Mouse (Mus musculus) adrenal gland, postnatal 10 days (tissue): ENCODE data around the gene Ddx42. TPM values are rescaled to one million over a fixed set of nuclear protein-coding genes. Genes with fewer than 3 reads are reported as not detected.
"Not testable (repeated sequence)": the region's sequence is repeated elsewhere in the genome, so short reads cannot be mapped to it uniquely, and the experiment has no call there.

Experiments
- DNase-seq: peaks from one replicate; pipeline ENCODE4 v3.0.0; 2021; ENCODE audit warnings: mixed read lengths
- total RNA-seq, 2 experiments: library from RNA; stranded (reverse); gene quantifications; 2 replicates each; pipeline ENCODE4 v1.2.3; 2021

Ddx42 gene
- total RNA-seq, 2 experiments from 2014 or later, result 49.0 to 54.0 TPM

DNA sequence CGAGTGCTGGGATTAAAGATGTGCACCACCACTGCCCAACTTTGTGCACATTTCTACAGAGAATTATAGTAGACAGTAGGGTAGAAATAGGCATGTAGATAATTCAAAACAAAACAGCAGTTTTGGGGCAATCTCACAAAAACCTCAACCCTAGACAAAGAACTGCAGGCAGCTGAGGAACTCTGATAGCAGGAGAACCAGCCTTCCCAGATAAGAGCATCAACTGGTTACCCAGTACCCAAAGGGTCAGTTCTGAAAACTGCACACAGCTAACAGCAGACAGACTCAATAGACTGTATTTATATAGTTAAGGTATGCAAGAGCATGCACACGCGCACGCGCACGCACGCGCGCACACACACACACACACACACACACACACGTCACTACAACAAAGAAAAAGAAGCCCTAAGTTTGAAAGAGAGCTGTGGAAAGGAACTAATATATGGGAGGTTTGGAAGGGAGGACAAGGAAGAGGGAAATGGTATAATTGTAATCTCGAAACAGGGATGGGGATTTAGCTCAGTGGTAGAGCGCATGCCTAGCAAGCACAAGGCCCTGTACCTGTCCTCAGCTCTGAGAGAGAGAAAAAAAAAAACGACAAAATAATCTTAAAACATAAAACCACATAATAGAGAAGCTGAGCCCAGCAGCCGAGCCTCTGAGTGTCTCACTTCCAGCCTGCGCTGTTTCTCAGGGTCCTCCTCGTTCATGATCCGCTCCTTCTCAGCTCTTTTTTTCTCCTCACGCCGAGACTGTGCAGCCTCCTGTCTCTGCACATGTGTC lies 15.2 kb upstream of the Ddx42 start:
- no peak for DNase-seq

DNA sequence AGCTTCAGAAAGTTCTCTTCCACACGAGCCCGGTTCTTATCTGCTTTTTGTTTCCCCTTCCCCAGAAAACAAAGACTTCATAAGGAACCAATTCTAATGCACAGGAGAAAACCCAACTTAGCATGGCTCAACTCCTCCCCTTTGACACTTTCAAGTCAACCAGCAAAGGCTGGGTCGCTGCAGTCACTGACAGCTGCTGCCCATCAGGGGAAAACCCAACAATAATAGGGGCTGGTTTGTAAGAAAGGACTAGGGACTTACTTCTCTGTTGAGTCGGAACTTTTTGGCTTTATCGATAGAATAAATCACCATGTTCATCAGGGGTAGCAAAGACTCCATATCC lies 14.6 kb upstream of the Ddx42 start, which contains the start of gene Strada:
Gene Strada, minus strand, starts transcription at position 46 of the 343 bp plus-strand sequence.
- DNase-seq, result no peak

DNA sequence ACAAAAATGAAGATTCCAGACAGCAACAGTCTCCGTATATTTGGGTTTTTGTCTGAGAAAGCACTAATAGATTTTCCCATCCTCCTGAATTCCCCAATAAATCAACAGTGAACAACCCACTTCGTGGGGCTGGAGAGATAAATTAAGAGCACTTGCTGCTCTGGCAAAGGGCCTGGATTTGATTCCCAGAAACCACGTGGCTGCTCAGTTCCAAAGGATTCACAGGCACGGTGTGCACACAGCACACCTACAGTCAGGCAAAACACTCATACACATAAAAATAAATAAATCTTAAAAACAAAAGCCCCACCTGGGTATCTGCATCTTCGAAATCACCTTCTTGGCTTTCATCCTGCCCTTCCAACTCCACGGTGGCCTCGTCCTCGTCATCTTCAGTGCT lies 4.0 kb upstream of the Ddx42 start:
- DNase-seq, result no peak

DNA sequence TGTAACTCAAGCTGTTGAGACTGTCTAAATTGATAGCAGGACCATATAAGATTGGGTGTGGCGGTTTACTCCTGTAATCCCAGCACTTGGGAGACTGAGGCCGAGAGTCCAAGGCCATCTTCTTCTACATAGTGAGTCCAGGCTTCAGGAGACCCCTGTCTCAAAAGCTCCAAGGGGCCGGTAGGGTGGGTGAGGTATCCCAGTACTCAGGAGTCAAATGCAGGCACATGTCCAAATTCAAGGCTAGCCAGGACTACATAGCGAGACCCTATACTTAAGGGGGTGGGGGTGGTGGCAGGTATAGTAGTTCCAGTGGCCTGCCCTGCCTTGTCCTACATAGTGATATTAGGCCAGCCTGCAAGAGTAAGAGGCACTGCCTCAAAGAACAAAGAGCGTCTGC lies 1.9 kb upstream of the Ddx42 start:
- no peak for DNase-seq

DNA sequence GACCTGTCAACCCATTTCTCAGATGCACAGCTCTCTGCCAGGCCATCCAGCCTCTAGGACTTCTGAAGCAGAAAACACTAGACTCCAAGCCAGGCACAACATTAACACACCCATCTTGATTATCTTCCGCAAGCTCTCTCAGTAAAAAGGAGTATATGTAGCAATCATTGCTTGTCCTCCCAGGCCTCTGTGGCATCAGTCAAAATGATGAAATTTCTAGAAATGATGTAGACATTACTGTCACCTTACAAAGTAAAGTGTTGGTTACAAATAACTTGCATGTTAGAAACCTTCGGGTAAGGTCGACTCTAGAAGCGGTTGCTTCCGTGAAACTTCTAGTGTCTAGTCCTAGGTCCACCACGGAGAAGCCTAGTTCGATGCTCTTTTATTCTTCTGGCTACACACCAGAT lies 1.3 kb upstream of the Ddx42 start:
- DNase-seq, result no peak

DNA sequence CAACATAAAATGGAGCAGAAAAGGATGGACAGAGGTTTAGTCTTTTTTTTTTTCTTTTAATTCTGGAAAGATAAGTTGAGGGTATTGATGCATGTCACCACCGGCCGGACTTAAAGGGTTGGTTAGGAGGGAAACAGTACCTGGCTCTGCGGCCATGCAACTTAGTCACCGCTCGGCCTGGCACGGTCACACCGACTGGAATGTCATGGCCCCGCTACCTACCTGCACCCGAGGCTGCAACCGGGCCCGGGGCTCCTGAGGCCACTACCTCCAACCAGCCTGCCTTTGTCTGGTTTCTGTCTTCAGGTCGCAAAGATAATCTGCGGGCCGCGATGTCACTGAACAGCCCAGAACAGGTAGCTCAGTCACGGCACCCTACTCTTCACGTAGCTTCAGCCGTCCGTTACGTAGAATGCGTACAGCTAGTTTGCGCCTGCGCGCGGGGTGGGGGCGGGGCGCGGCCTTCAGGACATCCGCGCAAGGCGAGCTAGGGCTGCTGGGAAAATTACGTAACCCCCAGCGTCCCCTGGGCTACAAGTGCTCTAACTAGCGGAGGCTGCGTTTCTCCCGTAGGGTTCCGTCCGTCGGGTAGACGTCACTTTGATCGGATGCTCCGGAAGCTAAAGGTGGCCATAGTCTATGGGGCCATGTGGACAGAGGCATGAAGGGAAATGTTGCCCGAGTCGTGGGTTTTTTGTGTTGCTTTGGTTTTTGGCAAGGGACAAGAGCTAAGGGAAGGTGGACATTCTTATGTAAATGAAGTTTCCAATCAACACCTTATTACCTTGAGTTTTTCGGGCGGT lies 598 bp upstream of the Ddx42 start, which contains the start of gene Ccdc47:
Gene Ccdc47, minus strand, starts transcription at position 418 of the 803 bp plus-strand sequence.
- peak; percentile 96 for DNase-seq

DNA sequence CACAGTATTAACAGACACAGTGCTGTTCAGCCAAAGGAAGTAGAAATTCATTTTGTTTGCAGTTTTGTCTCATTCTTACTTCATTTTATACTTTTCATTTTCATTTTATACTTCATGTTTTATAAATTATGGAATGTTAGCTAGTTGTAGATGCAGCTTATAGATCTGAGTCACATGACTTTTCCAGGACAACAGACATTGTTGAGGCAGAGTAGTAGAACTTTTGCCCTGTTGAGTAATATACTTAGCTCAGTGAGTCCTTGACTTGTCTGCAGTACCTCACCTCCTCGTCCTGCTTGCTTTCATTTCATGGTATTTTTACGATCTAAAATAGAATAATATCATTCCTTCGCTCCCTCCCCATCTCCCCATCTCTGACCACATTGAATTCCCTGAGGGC lies 3.9 kb downstream of the Ddx42 start:
- DNase-seq, result no peak

DNA sequence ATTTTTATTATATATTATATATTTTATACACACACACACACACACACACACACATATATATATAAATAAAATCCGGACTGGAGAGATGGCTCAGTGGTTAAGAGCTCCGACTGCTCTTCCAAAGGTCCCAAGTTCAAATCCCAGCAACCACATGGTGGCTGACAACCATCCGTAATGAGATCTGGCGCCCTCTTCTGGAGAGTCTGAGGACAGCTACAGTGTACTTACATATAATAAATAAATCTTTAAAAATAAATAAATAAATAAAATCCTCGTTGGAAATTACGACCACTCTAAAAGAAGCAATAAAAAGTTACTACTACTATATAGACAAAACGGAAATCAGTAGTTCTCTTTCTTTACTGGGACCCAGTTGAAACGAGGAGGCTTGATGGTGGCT lies 17.3 kb downstream of the Ddx42 start:
- DNase-seq, result not testable (repeated sequence)

DNA sequence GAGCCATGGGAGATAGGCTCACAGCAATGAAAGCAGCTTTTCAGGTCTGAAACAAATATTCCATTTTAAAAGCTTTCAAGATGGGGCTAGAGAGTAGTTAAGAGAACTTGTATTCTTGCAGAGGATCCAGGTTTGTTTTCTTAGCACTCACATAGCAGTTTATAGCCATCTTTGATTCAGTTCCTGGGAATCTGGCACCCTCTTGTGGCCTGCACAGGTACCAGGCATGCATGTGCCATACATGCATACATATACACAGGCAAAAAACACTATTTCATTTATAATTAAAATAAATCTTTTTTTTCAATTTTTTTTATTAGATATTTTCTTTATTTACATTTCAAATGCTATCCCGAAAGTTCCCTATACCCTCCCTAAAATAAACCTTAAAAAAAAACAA lies 30.1 kb downstream of the Ddx42 start:
- peak; percentile 6 for DNase-seq

DNA sequence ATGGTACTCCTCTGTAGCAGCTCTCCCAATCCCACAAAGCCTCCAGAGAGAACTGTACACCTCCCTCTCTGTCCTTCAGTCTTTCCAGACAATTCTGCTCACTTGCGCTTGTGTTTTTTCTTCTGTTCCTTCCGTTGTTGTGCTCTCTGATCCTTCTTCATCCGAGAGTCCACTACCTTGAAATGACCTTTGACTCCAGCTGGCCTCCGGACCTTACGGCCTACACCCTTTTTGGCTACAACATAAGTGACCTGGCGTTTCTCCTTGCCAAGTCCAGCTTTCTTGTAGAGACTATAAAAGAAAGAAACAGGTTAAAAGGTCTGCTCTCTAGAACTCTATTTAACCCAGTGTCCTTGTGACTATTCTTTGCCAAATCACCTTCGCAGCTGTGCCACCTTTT lies 32.6 kb downstream of the Ddx42 start:
- peak; percentile 21 for DNase-seq

DNA sequence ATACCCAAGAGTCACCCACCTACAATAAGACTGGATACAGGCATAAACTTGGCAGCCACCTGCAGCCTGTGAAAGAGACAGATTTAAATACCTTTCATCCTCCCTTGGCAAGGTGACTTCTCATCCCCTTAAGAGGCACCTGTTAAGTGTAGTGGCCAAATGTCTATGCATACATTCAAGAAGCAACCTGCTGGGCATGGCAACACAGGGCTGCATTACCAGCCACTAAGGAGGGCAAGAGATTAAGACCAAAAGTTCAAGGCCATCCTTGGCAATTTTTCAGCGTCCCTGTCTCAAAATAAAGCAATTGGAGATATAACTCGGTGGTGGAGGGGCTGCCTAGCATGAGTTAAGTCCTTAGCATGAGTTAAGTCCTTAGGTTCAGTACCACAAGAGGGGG lies 38.0 kb downstream of the Ddx42 start:
- DNase-seq, result peak; percentile 15

DNA sequence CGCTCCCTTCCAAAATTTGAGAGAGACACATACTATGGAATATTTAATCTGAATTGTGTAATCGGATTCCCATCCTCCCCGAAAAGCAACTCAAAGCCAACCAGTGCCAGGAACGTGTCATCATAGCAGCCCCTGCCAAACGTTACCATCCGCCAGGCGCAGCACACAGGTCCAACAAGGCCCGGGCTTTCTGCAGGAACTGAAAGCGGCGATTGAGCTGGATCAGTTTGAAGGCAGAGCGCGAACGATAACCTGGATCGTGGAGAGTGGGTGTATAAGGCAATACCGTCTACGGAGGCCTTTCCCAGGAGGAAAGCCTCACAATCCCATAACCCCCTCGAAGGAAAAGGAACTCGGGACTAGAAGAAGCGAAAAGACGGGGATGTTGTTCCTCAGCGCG lies 38.4 kb downstream of the Ddx42 start:
- peak; percentile 52 for DNase-seq

DNA sequence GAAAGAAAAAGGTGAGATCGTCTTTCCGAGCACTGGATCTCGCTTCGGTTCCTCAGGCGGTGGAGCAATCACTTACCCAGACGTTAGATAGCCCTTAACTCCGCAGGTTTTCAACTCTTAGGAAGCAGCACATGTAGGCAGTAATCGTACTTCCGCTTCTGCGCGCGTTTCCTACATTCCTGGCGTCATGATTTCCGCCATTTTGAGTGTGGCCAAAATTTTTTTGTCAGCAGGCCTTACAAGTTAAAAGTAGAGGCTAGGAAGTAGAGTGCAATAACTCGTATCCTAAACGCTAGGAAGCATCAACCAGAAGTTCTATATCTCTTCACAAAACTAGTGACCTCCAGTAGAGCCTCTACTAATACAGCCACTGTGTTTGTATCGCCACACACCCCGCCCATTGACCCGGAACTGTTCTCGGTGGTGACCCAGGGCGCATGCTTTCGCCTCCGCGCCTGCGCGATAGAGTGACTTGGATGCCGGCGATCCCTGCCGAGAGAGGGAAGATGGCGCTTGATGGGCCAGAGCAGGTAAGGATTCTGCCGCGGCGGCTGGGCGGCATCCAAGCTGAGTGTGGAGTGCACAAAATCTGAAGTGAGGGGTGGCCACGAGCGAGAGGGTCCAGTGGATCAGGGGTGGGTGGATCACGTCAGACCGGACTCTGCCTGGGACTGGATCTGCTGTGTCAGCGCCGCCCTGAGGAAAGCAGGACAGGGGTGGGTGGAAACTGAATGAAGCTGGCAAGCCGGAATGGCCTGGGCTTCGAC lies 39.1 kb downstream of the Ddx42 start, which contains the start of the genes Ftsj3 and Psmc5:
Gene Ftsj3, minus strand, starts transcription at position 395 of the 767 bp plus-strand sequence.
Gene Psmc5, plus strand, starts transcription at position 470 of the 767 bp plus-strand sequence.
- DNase-seq, result peak; percentile 99

DNA sequence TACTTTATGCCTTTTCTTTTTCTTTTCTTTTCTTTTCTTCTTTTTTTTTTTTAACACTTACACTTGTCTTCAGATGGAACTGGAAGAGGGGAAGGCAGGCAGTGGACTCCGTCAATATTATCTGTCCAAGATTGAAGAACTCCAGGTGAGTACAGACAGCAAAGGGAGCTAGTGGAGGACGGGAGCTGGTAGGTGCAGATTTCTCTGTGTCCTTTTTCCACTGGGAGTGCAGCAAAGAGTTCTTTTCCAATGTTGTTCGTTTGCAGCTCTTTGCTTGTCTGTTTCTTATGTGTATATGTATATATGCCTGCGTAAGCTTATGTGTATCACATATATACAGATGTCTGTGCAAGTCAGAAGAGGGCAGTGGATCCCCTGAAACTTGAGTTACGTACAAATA lies 40.0 kb downstream of the Ddx42 start:
- no peak for DNase-seq

DNA sequence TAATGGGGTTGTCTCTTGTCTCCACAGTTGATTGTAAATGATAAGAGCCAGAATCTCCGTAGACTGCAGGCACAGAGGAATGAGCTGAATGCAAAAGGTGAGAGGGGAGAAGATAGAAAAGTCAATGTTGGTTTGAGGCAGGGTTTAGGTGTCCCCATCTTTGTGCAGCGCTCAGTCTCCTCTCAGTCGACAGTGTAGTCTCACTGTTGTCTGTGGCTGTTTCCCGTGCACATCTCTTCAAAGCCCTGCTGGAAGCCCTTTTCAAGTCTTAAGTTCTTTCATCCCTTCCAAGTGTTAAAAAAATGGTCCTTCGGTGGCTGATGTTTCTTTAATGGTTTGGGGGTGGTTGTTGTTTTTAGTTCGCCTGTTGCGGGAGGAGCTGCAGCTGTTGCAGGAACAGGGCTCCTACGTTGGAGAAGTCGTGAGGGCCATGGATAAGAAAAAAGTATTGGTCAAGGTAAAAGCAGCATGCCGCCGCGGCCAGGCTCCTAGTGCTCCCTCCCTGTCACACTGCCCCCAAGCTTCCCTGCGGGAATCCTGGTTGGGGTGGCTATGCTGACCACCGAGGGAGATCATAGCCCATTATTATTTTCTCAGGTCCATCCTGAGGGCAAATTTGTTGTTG lies 44.2 kb downstream of the Ddx42 start:
- no peak for DNase-seq

DNA sequence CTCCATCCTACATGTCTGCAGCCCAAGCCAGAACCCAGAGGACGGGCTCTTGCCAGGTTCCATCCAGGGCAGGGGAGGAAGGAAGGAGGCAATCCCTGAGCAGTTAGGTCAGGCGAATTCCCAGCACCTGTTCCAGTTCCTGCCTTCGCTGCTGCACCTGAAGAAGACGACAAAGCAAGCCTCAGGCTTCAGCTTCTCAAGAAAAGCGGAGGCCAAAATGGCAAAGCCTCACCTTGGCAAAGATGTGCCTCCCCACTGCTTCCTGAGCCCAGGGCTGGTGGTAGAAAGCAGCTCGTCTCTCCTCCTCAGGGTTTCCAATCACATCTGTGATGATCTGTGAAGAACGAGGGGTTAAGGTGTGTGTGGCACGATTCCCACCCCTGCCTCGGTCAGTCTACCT lies 47.2 kb downstream of the Ddx42 start:
- no peak for DNase-seq

DNA sequence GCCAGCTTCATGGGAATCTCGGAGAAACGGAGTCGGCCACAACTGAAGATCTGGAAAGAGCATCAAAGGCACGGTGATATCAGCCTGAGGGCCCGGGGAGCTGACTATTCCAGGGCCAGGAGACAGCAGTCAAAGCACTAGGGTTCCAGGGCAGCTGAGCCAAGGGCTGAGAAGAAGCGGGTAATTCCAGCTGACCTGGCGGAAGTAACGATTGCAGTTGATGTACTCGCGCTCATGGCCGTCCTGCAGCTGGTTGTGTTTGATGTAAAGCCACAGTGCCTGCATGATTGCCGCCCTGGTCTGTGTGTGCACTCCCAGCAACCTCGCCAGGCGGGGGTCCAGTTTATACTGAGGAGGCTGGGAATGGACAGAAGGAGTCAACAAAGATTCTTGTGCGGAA lies 48.3 kb downstream of the Ddx42 start:
- DNase-seq, result no peak

DNA sequence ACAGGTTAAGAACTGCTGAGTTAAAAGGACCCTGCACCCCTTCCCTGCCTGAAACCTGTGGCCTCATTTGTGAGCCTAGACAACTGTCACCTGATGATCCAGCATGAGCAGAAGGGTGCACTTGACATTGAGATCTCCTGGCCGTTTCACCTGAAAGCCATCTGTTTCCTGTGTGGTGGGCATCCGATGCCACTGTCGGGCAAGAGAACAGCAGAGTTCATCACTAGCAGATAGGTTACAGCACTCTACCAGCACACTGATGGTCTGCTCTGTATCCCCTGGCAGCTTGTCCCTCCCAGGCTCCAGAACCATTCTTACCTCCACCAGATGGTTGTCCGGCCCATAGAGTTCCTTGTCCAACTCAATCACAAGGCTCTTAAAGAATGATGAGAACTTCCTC lies 48.8 kb downstream of the Ddx42 start:
- DNase-seq, result no peak

DNA sequence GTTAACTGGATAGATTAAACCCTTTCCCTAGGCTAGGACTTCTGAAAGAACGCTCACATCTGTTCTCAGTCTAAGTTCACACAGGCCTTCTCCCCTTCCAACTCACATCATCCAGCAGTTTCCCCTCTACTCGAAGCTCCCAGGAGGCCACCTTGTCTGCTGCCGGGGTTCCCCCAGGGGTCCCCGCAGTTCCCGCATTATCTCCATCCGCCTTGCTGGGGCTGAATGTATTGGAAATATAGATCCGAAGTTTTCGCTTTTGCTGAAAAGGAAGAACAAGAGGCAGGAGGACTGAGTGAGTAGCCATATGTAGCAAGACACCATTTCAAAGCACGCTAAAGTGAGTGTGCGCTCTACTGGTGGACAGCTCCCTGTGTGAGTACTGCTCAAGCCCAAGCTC lies 49.7 kb downstream of the Ddx42 start:
- DNase-seq, result no peak

DNA sequence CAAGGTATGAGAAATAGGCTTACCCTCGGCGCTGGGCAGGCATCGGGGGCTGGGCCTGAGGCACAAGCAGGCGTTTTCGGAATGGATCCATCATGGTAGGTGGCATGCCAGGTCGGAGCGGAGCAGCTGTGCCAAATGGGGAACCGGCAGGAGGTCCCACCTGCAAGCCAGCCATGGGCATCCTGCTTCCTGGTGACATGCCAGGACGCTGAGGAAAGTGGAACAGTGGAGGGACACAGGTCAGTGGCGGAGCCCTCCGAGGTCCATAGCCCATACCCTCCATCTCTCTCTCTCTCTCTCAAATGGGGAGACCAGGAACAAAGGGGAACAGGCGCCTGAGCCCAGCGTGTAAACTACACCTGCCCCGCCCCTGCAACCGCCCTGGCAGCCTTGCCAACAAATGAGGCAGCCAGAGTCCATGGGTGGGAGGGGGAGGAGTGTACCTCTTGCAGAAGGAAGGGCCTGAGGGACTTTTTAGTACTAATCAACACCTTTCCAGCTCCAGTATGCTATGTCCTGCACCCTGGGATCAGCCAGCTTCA lies 50.7 kb downstream of the Ddx42 start:
- DNase-seq, result peak; percentile 82

DNA sequence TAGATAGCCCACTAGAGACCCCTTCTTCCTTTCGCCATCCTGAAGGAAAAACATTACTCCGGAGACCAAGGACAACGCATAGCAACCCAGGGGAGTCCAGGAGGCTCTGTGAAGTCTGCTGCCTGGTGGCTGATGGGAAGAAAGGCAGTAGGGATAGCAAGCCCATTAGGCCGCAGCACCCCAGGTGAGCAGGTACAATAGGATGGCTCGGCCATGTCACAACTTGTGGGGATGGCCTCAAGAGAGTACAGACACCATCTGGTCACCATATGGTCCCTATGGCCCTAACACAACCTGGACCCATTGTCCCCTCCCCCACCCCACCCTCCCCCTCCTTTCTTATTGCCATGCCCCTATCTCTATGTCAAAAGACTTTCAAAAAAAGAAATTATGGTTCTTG lies 51.1 kb downstream of the Ddx42 start:
- DNase-seq, result no peak
